Mouse (Mus musculus) kidney, adult 2 months (tissue): Measurements from ENCODE around the gene Evi5. TPM values are rescaled to one million over a fixed set of nuclear protein-coding genes. Genes with fewer than 3 reads are reported as not detected.

ENCODE experiments used
- DNase-seq: peaks from one replicate; pipeline ENCODE4 v3.0.0; 2021
- H3K27ac ChIP-seq: fragments of 200-500 bp; 2 replicates; pipeline ENCODE4 v1.5.1; 2012; ENCODE audit warnings: low read depth, low read length, control low read depth, inconsistent platforms; ENCODE audit not compliant: insufficient read depth
- H3K27me3 ChIP-seq: fragments of 200-500 bp; replicated peaks from 2 replicates; pipeline ENCODE4 v1.6.1; 2012; ENCODE audit warnings: mild to moderate bottlenecking, moderate library complexity, low read length, inconsistent platforms; ENCODE audit not compliant: control insufficient read depth, insufficient read depth
- H3K36me3 ChIP-seq: fragments of 200-500 bp; 2 replicates; pipeline ENCODE4 v1.6.1; 2012; ENCODE audit warnings: mild to moderate bottlenecking, moderate library complexity, low read length, inconsistent platforms; ENCODE audit not compliant: control insufficient read depth, insufficient read depth
- H3K4me1 ChIP-seq: fragments of 200-500 bp; 2 replicates; pipeline ENCODE4 v1.6.1; 2011; ENCODE audit warnings: low read length; ENCODE audit not compliant: control insufficient read depth, insufficient read depth
- H3K4me3 ChIP-seq: fragments of 200-500 bp; 2 replicates; pipeline ENCODE4 v1.5.1; 2011; ENCODE audit warnings: mild to moderate bottlenecking, low read depth, low read length, control low read depth; ENCODE audit not compliant: insufficient read depth
- CTCF ChIP-seq: fragments of 200-500 bp; conservative IDR thresholded peaks from 2 replicates; pipeline ENCODE4 v1.5.1; 2011; ENCODE audit warnings: low read depth, mild to moderate bottlenecking, control low read depth, low read length, moderate library complexity, mixed read lengths; ENCODE audit not compliant: insufficient read depth, insufficient read length
- POLR2A ChIP-seq: fragments of 200-500 bp; IDR thresholded peaks from one replicate; pipeline ENCODE4 v1.6.1; 2011; ENCODE audit warnings: low read depth, low read length, control low read depth
- WGBS: fragments of 180-500 bp; shearing (Covaris S2); methylation state at CpG from one replicate; pipeline ENCODE4 v1.1.7; 2018; 5-methylcytosine and 5-hydroxymethylcytosine counted together
- polyA plus RNA-seq: library from polyadenylated mRNA; depleted of rRNA; stranded (reverse); fragments of >200 nt; gene quantifications from 2 replicates; pipeline ENCODE4 v1.2.3, GENCODE M21; 2012

The Evi5 gene
- polyA plus RNA-seq, 1 experiment, result 39.0 TPM

DNA sequence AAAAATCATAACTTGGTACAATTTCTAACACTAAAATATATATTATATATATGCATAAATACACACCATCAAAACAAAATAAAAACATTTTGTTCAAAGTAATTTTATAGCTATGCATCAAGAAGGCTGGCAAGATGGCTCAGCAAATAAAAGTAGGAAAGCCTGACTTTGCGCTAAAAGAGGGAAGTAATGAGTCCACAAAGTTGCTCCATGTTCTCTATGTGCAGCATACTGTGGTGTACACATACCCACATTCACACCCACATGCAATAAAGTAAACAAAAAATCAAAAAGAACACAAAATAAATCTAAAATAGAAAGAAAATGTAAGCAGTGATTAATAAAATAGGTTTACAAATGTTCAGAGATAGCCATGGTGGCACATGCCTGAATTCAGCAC, 99.0 kb downstream of the Evi5 start:
- H3K27ac ChIP-seq, result no peak overlapping the region
- WGBS, result 100% methylated on average over 1 of the region's 1 CpGs
- peaks cover 1% of the 10 kb centered on the region; the same call in 1 of the 2 replicates for H3K36me3 ChIP-seq
- H3K27me3 ChIP-seq, result no peaks in the 10 kb centered on the region
- peaks cover 4% of the 10 kb centered on the region; the same call in 1 of the 2 replicates for H3K4me1 ChIP-seq
- no peak for DNase-seq
- H3K4me3 ChIP-seq, result no peak overlapping the region
- no peak for TF ChIP-seq CTCF
- no peak for TF ChIP-seq POLR2A

DNA sequence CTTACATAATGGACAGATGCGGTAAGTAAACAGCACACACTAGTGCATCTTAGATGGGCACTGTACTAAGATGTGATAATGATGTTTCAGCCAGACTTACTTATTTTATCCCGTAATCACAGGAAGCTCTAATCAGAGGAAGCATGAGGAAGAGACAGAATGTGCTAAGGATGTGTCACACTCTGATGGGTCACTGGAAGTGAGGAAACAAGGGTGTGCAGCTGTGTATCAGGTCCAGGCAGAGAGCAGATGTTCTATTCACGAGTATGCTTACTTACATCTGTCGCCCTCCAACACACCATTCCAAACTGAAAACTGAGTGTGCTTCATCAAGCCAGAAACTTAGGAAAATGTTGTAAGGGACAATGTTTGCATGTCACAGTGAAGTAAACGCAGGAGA, 102.9 kb downstream of the Evi5 start:
- no peaks in the 10 kb centered on the region for H3K4me1 ChIP-seq
- H3K27ac ChIP-seq, result no peak overlapping the region
- 76% methylated on average over 5 of the region's 5 CpGs for WGBS
- no peak for TF ChIP-seq POLR2A
- no peak for TF ChIP-seq CTCF
- no peak for DNase-seq
- H3K4me3 ChIP-seq, result no peak overlapping the region
- H3K27me3 ChIP-seq, result no peaks in the 10 kb centered on the region
- peaks cover 1% of the 10 kb centered on the region for H3K36me3 ChIP-seq

DNA sequence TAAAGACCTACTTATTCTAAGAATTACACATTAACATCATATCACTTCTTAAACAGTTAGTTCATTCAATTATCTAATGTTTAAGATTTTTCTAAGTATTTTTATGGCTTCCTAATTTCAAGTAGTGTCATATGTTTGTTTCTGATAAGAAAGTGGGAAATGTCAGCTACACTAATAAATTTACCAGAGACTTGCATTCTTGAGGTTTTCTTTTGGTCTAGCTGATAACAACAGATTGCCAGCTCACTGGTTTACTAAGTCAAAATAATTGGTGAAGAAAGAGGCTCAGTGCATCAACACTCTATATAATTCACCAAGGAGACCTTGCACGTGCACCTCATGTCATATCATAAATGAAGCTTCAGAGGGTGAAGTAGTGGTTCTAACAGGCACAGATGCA, 106.7 kb downstream of the Evi5 start:
- TF ChIP-seq CTCF (no peak), POLR2A (no peak)
- H3K27ac ChIP-seq, result no peak overlapping the region
- H3K4me3 ChIP-seq, result no peak overlapping the region
- peaks cover 2% of the 10 kb centered on the region for H3K36me3 ChIP-seq
- WGBS, result 93% methylated on average over 1 of the region's 1 CpGs
- H3K4me1 ChIP-seq, result no peaks in the 10 kb centered on the region
- H3K27me3 ChIP-seq, result no peaks in the 10 kb centered on the region
- no peak for DNase-seq

DNA sequence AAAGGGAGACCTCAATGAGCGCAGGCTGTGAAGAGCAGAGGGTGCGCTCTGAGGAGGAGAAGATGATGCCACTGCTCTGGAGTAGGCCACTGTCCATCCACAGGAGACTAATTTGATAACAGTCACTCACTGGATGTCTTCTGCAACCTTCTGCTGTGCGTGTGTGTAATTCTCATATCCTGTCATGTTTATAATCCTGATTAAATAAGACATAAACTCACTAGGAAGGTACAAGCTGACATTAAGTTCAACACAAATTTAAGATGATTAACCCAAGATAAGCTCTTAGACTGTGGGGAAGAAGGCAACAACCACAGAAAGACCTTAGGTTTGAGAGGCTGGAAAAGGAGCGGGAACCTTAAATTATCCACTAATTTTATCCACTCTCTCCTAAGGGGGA, 109.0 kb downstream of the Evi5 start:
- Histone ChIP-seq H3K27ac (no peak overlapping the region), H3K36me3 (peaks cover 2% of the 10 kb centered on the region), H3K4me3 (no peak overlapping the region), H3K4me1 (no peaks in the 10 kb centered on the region), H3K27me3 (no peaks in the 10 kb centered on the region)
- no peak for DNase-seq
- TF ChIP-seq CTCF (no peak), POLR2A (no peak)
- 97% methylated on average over 4 of the region's 4 CpGs for WGBS

DNA sequence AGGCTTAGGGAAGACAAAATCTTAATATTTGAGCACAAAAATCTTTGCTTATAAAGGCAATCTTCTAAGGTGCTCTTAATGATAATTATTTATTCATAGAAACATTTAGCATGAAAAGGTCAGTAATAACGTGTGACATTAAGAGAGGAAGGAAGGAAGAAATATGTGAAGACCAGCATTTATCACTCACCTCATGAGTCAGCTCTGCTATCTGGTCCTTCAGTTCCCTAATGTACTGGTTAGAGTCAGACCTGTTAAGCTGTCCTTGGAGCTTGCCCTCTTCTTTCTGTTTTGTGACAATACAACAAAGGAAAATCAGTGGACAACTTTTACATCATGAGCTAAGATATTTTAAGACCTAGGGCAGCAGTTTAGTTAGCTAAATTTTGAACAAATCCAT, 110.4 kb downstream of the Evi5 start:
- no peak overlapping the region for H3K4me3 ChIP-seq
- no peaks in the 10 kb centered on the region for H3K27me3 ChIP-seq
- DNase-seq, result no peak
- TF ChIP-seq CTCF, result no peak
- TF ChIP-seq POLR2A, result no peak
- no peaks in the 10 kb centered on the region for H3K4me1 ChIP-seq
- 55% methylated on average over 1 of the region's 1 CpGs for WGBS
- H3K36me3 ChIP-seq, result peaks cover 2% of the 10 kb centered on the region
- no peak overlapping the region for H3K27ac ChIP-seq

DNA sequence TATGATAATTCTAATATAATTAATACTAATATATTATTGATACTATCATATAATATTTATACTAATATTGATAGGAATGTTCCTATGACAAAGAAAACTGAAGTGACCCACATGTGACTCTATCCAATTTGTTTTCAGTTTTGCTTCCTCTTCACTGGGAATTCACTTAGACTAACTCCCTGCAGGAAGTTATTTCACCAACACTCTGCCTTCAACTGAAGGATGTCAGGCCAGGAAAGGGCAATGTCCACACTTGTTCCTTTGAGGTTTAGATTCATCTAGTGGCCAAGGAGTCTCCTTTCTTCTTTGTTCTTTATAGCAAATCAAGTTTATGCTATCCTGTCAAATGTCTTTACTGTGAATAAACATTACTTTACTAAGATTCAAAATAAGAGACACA, 111.2 kb downstream of the Evi5 start:
- Histone ChIP-seq H3K4me3 (no peak overlapping the region), H3K27ac (no peak overlapping the region), H3K27me3 (no peaks in the 10 kb centered on the region), H3K36me3 (peaks cover 2% of the 10 kb centered on the region), H3K4me1 (no peaks in the 10 kb centered on the region)
- no peak for DNase-seq
- no peak for TF ChIP-seq CTCF
- no peak for TF ChIP-seq POLR2A

DNA sequence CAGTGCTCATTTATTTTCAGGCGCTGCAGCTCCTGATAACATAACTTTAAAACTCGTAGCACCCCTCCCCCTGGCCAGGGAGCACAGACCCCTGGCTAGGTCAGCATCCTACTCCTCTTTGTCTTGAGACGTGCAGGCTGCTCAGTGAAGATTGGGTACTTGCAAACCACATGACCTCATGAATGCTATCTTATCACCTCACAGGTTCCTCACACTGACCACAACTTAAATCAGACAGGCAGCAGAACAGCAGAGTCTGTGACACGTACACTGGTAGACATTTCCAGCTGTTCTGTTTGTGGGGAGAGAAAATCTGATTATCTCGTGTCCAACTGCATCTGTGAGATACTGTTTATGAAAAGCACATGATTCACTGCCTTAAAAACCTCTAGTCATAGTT, 115.8 kb downstream of the Evi5 start:
- WGBS, result 78% methylated on average over 5 of the region's 5 CpGs

DNA sequence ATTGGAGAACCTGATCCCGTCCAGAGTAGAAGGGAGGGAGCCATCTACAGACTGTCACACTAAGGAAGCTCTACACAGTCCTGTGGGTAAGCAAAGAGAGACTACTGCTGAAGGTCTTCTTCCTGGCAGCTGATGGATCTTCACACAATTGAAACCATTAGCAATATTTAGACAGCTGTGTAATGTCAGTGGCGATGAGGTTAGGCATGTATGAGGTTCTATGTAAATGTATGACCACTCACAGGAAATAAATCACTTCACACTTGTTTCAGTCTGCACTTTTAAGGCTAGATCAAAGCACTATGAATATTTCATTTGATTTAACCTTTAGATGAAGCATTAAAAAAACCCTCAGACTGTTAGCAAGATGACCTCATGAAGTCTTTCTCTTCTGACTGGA, 118.8 kb downstream of the Evi5 start:
- WGBS, result 68% methylated on average over 2 of the region's 2 CpGs
- H3K4me3 ChIP-seq, result no peak overlapping the region
- no peak for DNase-seq

More for the DNA sequence above, 115.8 kb downstream of the Evi5 start:
- TF ChIP-seq CTCF, result no peak
- TF ChIP-seq POLR2A, result no peak
- DNase-seq, result no peak
- no peaks in the 10 kb centered on the region; the same call in 1 of the 2 replicates for H3K36me3 ChIP-seq
- H3K27me3 ChIP-seq, result no peaks in the 10 kb centered on the region
- H3K27ac ChIP-seq, result no peak overlapping the region
- H3K4me1 ChIP-seq, result no peaks in the 10 kb centered on the region
- H3K4me3 ChIP-seq, result no peak overlapping the region

More for the DNA sequence above, 118.8 kb downstream of the Evi5 start:
- no peaks in the 10 kb centered on the region for H3K27me3 ChIP-seq
- no peaks in the 10 kb centered on the region; the same call in 1 of the 2 replicates for H3K36me3 ChIP-seq
- no peaks in the 10 kb centered on the region for H3K4me1 ChIP-seq
- TF ChIP-seq CTCF (no peak), POLR2A (no peak)
- H3K27ac ChIP-seq, result no peak overlapping the region
